Mouse (Mus musculus) kidney, postnatal 0 days (tissue): ENCODE data around the gene Arhgef10l. TPM values are rescaled to one million over a fixed set of nuclear protein-coding genes. Genes with fewer than 3 reads are reported as not detected.

ENCODE experiments used
- ATAC-seq: fragments of 200-750 bp; cut with Nextera tagmentation; replicated peaks from 2 replicates; pipeline ENCODE4 v1.8.0; 2017; ENCODE audit warnings: low read depth, moderate number of reproducible peaks, moderate TSS enrichment, moderate library complexity; ENCODE audit not compliant: low FRiP score
- DNase-seq: peaks from one replicate; pipeline ENCODE4 v3.0.0-alpha.2; 2016; ENCODE audit warnings: low spot score
- H3K27ac ChIP-seq: fragments of 300-500 bp; sonication (generic); 2 replicates; pipeline ENCODE4 v1.5.1; 2014; ENCODE audit warnings: mild to moderate bottlenecking
- H3K27me3 ChIP-seq: fragments of 300-500 bp; sonication (generic); 2 replicates; pipeline ENCODE4 v1.6.1; 2014; ENCODE audit warnings: low read length, mixed read lengths; ENCODE audit not compliant: insufficient read depth
- H3K36me3 ChIP-seq: fragments of 300-500 bp; sonication (generic); 2 replicates; pipeline ENCODE4 v1.6.1; 2014; ENCODE audit warnings: low read length, mixed read lengths; ENCODE audit not compliant: insufficient read depth
- H3K4me1 ChIP-seq: fragments of 300-500 bp; sonication (generic); replicated peaks from 2 replicates; pipeline ENCODE4 v1.6.1; 2014; ENCODE audit warnings: antibody characterized with exemption, low read length, mixed read lengths; ENCODE audit not compliant: insufficient read depth
- H3K4me2 ChIP-seq: fragments of 300-500 bp; sonication (generic); 2 replicates; pipeline ENCODE4 v1.6.1; 2014; ENCODE audit warnings: mild to moderate bottlenecking, low read length, moderate library complexity, mixed read lengths
- H3K4me3 ChIP-seq: fragments of 300-500 bp; sonication (generic); replicated peaks from 2 replicates; pipeline ENCODE4 v1.5.1; 2014; ENCODE audit warnings: low read depth, low read length
- H3K9ac ChIP-seq: fragments of 300-500 bp; sonication (generic); 2 replicates; pipeline ENCODE4 v1.6.1; 2014; ENCODE audit warnings: low read depth, low read length
- H3K9me3 ChIP-seq: fragments of 300-500 bp; sonication (generic); replicated peaks from 2 replicates; pipeline ENCODE4 v1.6.1; 2016; ENCODE audit warnings: low read length, inconsistent platforms, mixed read lengths
- CTCF ChIP-seq: IDR thresholded peaks from 2 replicates; pipeline ENCODE4 v1.5.1; 2016; ENCODE audit warnings: antibody characterized with exemption, low read depth, mild to moderate bottlenecking, moderate library complexity
- WGBS: fragments of 180-500 bp; shearing (Covaris S2); extraction: QIAGEN DNeasy Blood & Tissue Kit; methylation state at CpG from one replicate; pipeline ENCODE4 v1.1.7; 2014; 5-methylcytosine and 5-hydroxymethylcytosine counted together
- polyA plus RNA-seq: library from polyadenylated mRNA; unstranded; fragments of >200 nt; fragmentation: Nextera tagmentation; extraction: Ambion mirVana; gene quantifications from 2 replicates; pipeline ENCODE4 v1.2.1, GENCODE M21; 2015

The Arhgef10l gene
- polyA plus RNA-seq, 1 experiment from 2014 or later: 21.2 TPM

GRCm38 (mm10) chr4:140679723-140680380, 14.0 kb upstream of the Arhgef10l start:
- Histone ChIP-seq H3K4me2 (peak overlapping the region; percentile 40), H3K27ac (no peak overlapping the region), H3K27me3 (no peaks in the 10 kb centered on the region), H3K36me3 (no peaks in the 10 kb centered on the region), H3K9ac (no peak overlapping the region), H3K4me3 (no peak overlapping the region), H3K4me1 (0 out of 2 replicates have a peak, but pooled peaks cover 4% of the 10 kb centered on the region), H3K9me3 (no peaks in the 10 kb centered on the region)
- DNase-seq (peak; percentile 92), ATAC-seq (no peak)
- TF ChIP-seq CTCF: peak; percentile 79
- WGBS: 26% methylated on average over 18 of the region's 18 CpGs

GRCm38 (mm10) chr4:140679038-140679437, 13.2 kb upstream of the Arhgef10l start:
- H3K4me3 ChIP-seq: no peak overlapping the region
- H3K4me1 ChIP-seq: 0 out of 2 replicates have a peak, but pooled peaks cover under 1% of the 10 kb centered on the region
- peak; percentile 82 for TF ChIP-seq CTCF
- no peak for DNase-seq
- H3K9me3 ChIP-seq: no peaks in the 10 kb centered on the region
- no peak overlapping the region for H3K27ac ChIP-seq
- H3K36me3 ChIP-seq: no peaks in the 10 kb centered on the region
- 17% methylated on average over 5 of the region's 5 CpGs for WGBS
- ATAC-seq: no peak
- H3K27me3 ChIP-seq: no peaks in the 10 kb centered on the region
- H3K9ac ChIP-seq: no peak overlapping the region
- H3K4me2 ChIP-seq: no peak overlapping the region

- peak; percentile 93 for TF ChIP-seq CTCF
- no peaks in the 10 kb centered on the region for H3K4me1 ChIP-seq
- no peaks in the 10 kb centered on the region for H3K9me3 ChIP-seq
- no peak overlapping the region for H3K27ac ChIP-seq
- H3K36me3 ChIP-seq: no peaks in the 10 kb centered on the region
- DNase-seq: peak; percentile 91
- H3K4me3 ChIP-seq: no peak overlapping the region
- peak; percentile 12; the same call in 1 of the 2 replicates for ATAC-seq
- 33% methylated on average over 12 of the region's 13 CpGs for whole genome bisulfite sequencing
- H3K4me2 ChIP-seq: no peak overlapping the region
- no peak overlapping the region for H3K9ac ChIP-seq
- H3K27me3 ChIP-seq: no peaks in the 10 kb centered on the region
Measured at GRCm38 (mm10) chr4:140674345-140674926, 8.6 kb upstream of the Arhgef10l start.

- Histone ChIP-seq H3K4me2 (no peak overlapping the region), H3K27ac (no peak overlapping the region), H3K27me3 (no peaks in the 10 kb centered on the region), H3K4me3 (no peak overlapping the region), H3K4me1 (no peaks in the 10 kb centered on the region), H3K9ac (no peak overlapping the region), H3K36me3 (no peaks in the 10 kb centered on the region), H3K9me3 (no peaks in the 10 kb centered on the region)
- ATAC-seq (peak; percentile 41), DNase-seq (no peak)
- TF ChIP-seq CTCF: no peak
- 54% methylated on average over 12 of the region's 12 CpGs for WGBS
Measured at GRCm38 (mm10) chr4:140673527-140674264, 7.9 kb upstream of the Arhgef10l start.

GRCm38 (mm10) chr4:140667802-140668201, 2.0 kb upstream of the Arhgef10l start:
- TF ChIP-seq CTCF: no peak
- Histone ChIP-seq H3K27ac (no peak overlapping the region), H3K27me3 (no peaks in the 10 kb centered on the region), H3K4me3 (no peak overlapping the region), H3K9ac (no peak overlapping the region), H3K9me3 (no peaks in the 10 kb centered on the region), H3K4me1 (peaks cover 6% of the 10 kb centered on the region), H3K4me2 (no peak overlapping the region), H3K36me3 (no peaks in the 10 kb centered on the region)
- ATAC-seq: no peak
- WGBS: 74% methylated on average over 8 of the region's 8 CpGs
- DNase-seq: no peak

GRCm38 (mm10) chr4:140665053-140665452, 759 bp downstream of the Arhgef10l start:
- DNase-seq: no peak
- Histone ChIP-seq H3K4me3 (no peak overlapping the region), H3K27ac (peak overlapping the region; percentile 60; the same call in 1 of the 2 replicates), H3K4me1 (peaks cover 13% of the 10 kb centered on the region), H3K9ac (no peak overlapping the region), H3K27me3 (no peaks in the 10 kb centered on the region), H3K4me2 (no peak overlapping the region), H3K36me3 (no peaks in the 10 kb centered on the region), H3K9me3 (no peaks in the 10 kb centered on the region)
- TF ChIP-seq CTCF: no peak
- ATAC-seq: no peak
- WGBS: 45% methylated on average over 7 of the region's 7 CpGs
